Mouse (Mus musculus) neural tube, embryonic 13.5 days (tissue): ENCODE measurements at regions not wholly inside any gene's neighbourhood (a gene's known extent, or its start where the extent isn't known, plus 50 kb on each side); places are given as distances from the start of the nearest gene placed in this dataset.

Source experiments
- ATAC-seq: fragments of 200-750 bp; cut with Nextera tagmentation; 2 replicates; pipeline ENCODE4 v1.8.0; 2017; ENCODE audit warnings: low read depth, mild to moderate bottlenecking, moderate TSS enrichment, moderate library complexity
- H3K27ac ChIP-seq: fragments of 300-500 bp; sonication (generic); replicated peaks from 2 replicates; pipeline ENCODE4 v1.5.1; 2015; ENCODE audit warnings: moderate library complexity, mild to moderate bottlenecking, inconsistent platforms
- H3K27me3 ChIP-seq: fragments of 300-500 bp; sonication (generic); 2 replicates; pipeline ENCODE4 v1.6.1; 2015; ENCODE audit warnings: mild to moderate bottlenecking, inconsistent platforms
- H3K36me3 ChIP-seq: fragments of 300-500 bp; sonication (generic); 2 replicates; pipeline ENCODE4 v1.6.1; 2015; ENCODE audit warnings: mild to moderate bottlenecking, inconsistent platforms
- H3K4me1 ChIP-seq: fragments of 300-500 bp; sonication (generic); replicated peaks from 2 replicates; pipeline ENCODE4 v1.6.1; 2015; ENCODE audit warnings: inconsistent platforms
- H3K4me2 ChIP-seq: fragments of 300-500 bp; sonication (generic); 2 replicates; pipeline ENCODE4 v1.6.1; 2015; ENCODE audit warnings: inconsistent platforms, mild to moderate bottlenecking, moderate library complexity
- H3K4me3 ChIP-seq: fragments of 300-500 bp; sonication (generic); 2 replicates; pipeline ENCODE4 v1.5.1; 2015; ENCODE audit warnings: mild to moderate bottlenecking, inconsistent platforms
- H3K9ac ChIP-seq: fragments of 300-500 bp; sonication (generic); 2 replicates; pipeline ENCODE4 v1.6.1; 2015; ENCODE audit warnings: moderate library complexity, mild to moderate bottlenecking, inconsistent platforms
- H3K9me3 ChIP-seq: fragments of 300-500 bp; sonication (generic); 2 replicates; pipeline ENCODE4 v1.6.1; 2016; ENCODE audit warnings: inconsistent platforms
- WGBS: fragments of 180-500 bp; shearing (Covaris S2); methylation state at CpG from one replicate; pipeline ENCODE4 v1.1.7; 2015; 5-methylcytosine and 5-hydroxymethylcytosine counted together

- Histone ChIP-seq H3K36me3 (no peaks in the 10 kb centered on the region), H3K4me2 (no peak overlapping the region), H3K9me3 (no peaks in the 10 kb centered on the region), H3K27ac (no peak overlapping the region), H3K9ac (no peak overlapping the region), H3K4me1 (no peaks in the 10 kb centered on the region), H3K4me3 (no peak overlapping the region), H3K27me3 (no peaks in the 10 kb centered on the region)
- 77% methylated on average over 3 of the region's 3 CpGs for WGBS
- no peak for ATAC-seq
These were observed 364.2 kb downstream of the Sgo2b start for GRCm38 (mm10) chr8:63587871-63588270.

DNA sequence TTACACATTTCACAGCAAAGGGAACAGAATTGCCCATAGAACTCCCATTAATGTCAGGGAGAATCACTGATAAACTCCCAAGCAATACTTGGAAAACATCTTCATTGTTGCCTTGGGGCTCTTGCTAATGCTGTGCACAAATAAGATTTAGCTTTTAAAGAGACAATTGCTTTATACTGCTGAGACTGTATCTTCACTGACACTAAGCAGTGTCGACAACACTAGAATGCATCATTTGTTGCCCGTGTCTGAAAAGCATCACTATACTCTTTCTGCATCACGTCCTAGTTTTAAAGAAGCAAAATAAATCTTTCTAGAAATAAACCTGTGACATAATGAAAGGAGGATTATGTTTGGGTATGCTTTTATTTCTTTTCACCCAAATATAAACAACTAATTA, 377.5 kb downstream of the Sgo2b start:
- no peak overlapping the region for H3K4me2 ChIP-seq
- H3K9ac ChIP-seq: no peak overlapping the region
- H3K4me3 ChIP-seq: no peak overlapping the region
- H3K27me3 ChIP-seq: no peaks in the 10 kb centered on the region
- no peak overlapping the region for H3K27ac ChIP-seq
- H3K4me1 ChIP-seq: no peaks in the 10 kb centered on the region
- 0 out of 2 replicates have a peak, but pooled peaks have one; percentile 15 for ATAC-seq
- 76% methylated on average over 3 of the region's 3 CpGs for WGBS
- H3K36me3 ChIP-seq: no peaks in the 10 kb centered on the region
- H3K9me3 ChIP-seq: no peaks in the 10 kb centered on the region

GRCm38 (mm10) chr8:63539296-63539695, 412.8 kb downstream of the Sgo2b start:
- no peak overlapping the region for H3K9ac ChIP-seq
- no peak overlapping the region for H3K4me2 ChIP-seq
- H3K4me1 ChIP-seq: no peaks in the 10 kb centered on the region
- no peaks in the 10 kb centered on the region for H3K36me3 ChIP-seq
- H3K9me3 ChIP-seq: no peaks in the 10 kb centered on the region
- WGBS: 93% methylated on average over 3 of the region's 3 CpGs
- no peaks in the 10 kb centered on the region for H3K27me3 ChIP-seq
- no peak for ATAC-seq
- no peak overlapping the region for H3K27ac ChIP-seq
- H3K4me3 ChIP-seq: no peak overlapping the region

GRCm38 (mm10) chr8:63529763-63530558, 422.1 kb downstream of the Sgo2b start:
- no peak overlapping the region for H3K4me3 ChIP-seq
- no peak overlapping the region for H3K9ac ChIP-seq
- no peak overlapping the region for H3K27ac ChIP-seq
- no peaks in the 10 kb centered on the region for H3K27me3 ChIP-seq
- WGBS: 81% methylated on average over 6 of the region's 6 CpGs
- no peaks in the 10 kb centered on the region for H3K4me1 ChIP-seq
- H3K36me3 ChIP-seq: no peaks in the 10 kb centered on the region
- H3K9me3 ChIP-seq: no peaks in the 10 kb centered on the region
- no peak for ATAC-seq
- H3K4me2 ChIP-seq: no peak overlapping the region
